Mouse (Mus musculus) forebrain, postnatal 0 days (tissue): Measurements from ENCODE around the gene Lipt1. TPM values are rescaled to one million over a fixed set of nuclear protein-coding genes. Genes with fewer than 3 reads are reported as not detected.
A peak's percentile ranks its signal among the peaks of the same experiment; 100 is the strongest.

Experiments
- ATAC-seq: fragments of 200-750 bp; cut with Nextera tagmentation; 2 replicates; pipeline ENCODE4 v1.8.0; 2017; ENCODE audit warnings: mild to moderate bottlenecking, moderate library complexity
- DNase-seq: peaks from one replicate; pipeline ENCODE4 v3.0.0-alpha.2; 2015
- H3K27ac ChIP-seq: fragments of 300-500 bp; sonication (generic); 2 replicates; pipeline ENCODE4 v1.5.1; 2014; ENCODE audit warnings: low read depth, mild to moderate bottlenecking, antibody characterized with exemption, low read length, moderate library complexity, mixed read lengths
- H3K27me3 ChIP-seq: fragments of 300-500 bp; sonication (generic); 2 replicates; pipeline ENCODE4 v1.6.1; 2014; ENCODE audit warnings: mild to moderate bottlenecking, low read length, mixed read lengths; ENCODE audit not compliant: insufficient read depth
- H3K36me3 ChIP-seq: fragments of 300-500 bp; sonication (generic); 2 replicates; pipeline ENCODE4 v1.6.1; 2014; ENCODE audit warnings: mild to moderate bottlenecking, moderate library complexity; ENCODE audit not compliant: insufficient read depth
- H3K4me1 ChIP-seq: fragments of 300-500 bp; sonication (generic); 2 replicates; pipeline ENCODE4 v1.6.1; 2014; ENCODE audit warnings: antibody characterized with exemption; ENCODE audit not compliant: insufficient read depth
- H3K4me2 ChIP-seq: fragments of 300-500 bp; sonication (generic); 2 replicates; pipeline ENCODE4 v1.6.1; 2014; ENCODE audit warnings: low read depth, mild to moderate bottlenecking, moderate library complexity
- H3K4me3 ChIP-seq: fragments of 300-500 bp; sonication (generic); 2 replicates; pipeline ENCODE4 v1.5.1; 2014; ENCODE audit warnings: low read depth, low read length, mixed read lengths
- H3K9ac ChIP-seq: fragments of 300-500 bp; sonication (generic); 2 replicates; pipeline ENCODE4 v1.6.1; 2014; ENCODE audit warnings: mild to moderate bottlenecking
- H3K9me3 ChIP-seq: fragments of 300-500 bp; sonication (generic); 2 replicates; pipeline ENCODE4 v1.6.1; 2016; ENCODE audit warnings: low read length
- CTCF ChIP-seq: sonication (generic); IDR thresholded peaks from 2 replicates; pipeline ENCODE4 v1.5.1; 2016; ENCODE audit warnings: antibody characterized with exemption, control low read depth, low read depth
- WGBS: fragments of 180-500 bp; shearing (Covaris S2); extraction: QIAGEN DNeasy Blood & Tissue Kit; methylation state at CpG from one replicate; pipeline ENCODE4 v1.1.7; 2014; 5-methylcytosine and 5-hydroxymethylcytosine counted together
- polyA plus RNA-seq: library from polyadenylated mRNA; unstranded; fragments of >200 nt; fragmentation: Nextera tagmentation; extraction: Ambion mirVana; gene quantifications from 2 replicates; pipeline ENCODE4 v1.2.1, GENCODE M21; 2015
- total RNA-seq: library from RNA; depleted of rRNA; stranded (reverse); fragments of >200 nt; gene quantifications from 2 replicates; pipeline ENCODE4 v1.2.3, GENCODE M21; 2014

The Lipt1 gene
- total and polyA plus RNA-seq, 2 experiments from 2014 or later, result 5.7 to 8.1 TPM

GRCm38 (mm10) chr1:37866286-37866685 lies 5.3 kb upstream of the Lipt1 start, which contains the start of gene Tsga10:
TSS of gene Tsga10 (minus strand) at chr1:37866429.
- peaks cover 3% of the 10 kb centered on the region; the same call in 1 of the 2 replicates for H3K27me3 ChIP-seq
- peak within 1 kb of the TSS; percentile 82 for H3K4me3 ChIP-seq
- no peak for TF ChIP-seq CTCF
- ATAC-seq, result no peak
- H3K36me3 ChIP-seq, result no peaks in the 10 kb centered on the region
- no peaks in the 10 kb centered on the region for H3K9me3 ChIP-seq
- H3K4me2 ChIP-seq, result peak within 1 kb of the TSS; percentile 70
- no peak for DNase-seq
- 85% methylated on average over 6 of the region's 6 CpGs for WGBS
- H3K4me1 ChIP-seq, result no peaks in the 10 kb centered on the region
- H3K9ac ChIP-seq, result peak within 1 kb of the TSS; percentile 63
- H3K27ac ChIP-seq, result peak within 1 kb of the TSS; percentile 86

GRCm38 (mm10) chr1:37867056-37867455 lies 4.5 kb upstream of the Lipt1 start:
- H3K9me3 ChIP-seq, result no peaks in the 10 kb centered on the region
- no peak for DNase-seq
- H3K4me1 ChIP-seq, result no peaks in the 10 kb centered on the region
- H3K27me3 ChIP-seq, result peaks cover 3% of the 10 kb centered on the region; the same call in 1 of the 2 replicates
- no peaks in the 10 kb centered on the region for H3K36me3 ChIP-seq
- no peak for ATAC-seq
- no peak overlapping the region for H3K4me2 ChIP-seq
- peak; percentile 70 for TF ChIP-seq CTCF
- H3K9ac ChIP-seq, result no peak overlapping the region
- H3K4me3 ChIP-seq, result no peak overlapping the region
- no peak overlapping the region for H3K27ac ChIP-seq
- 82% methylated on average over 1 of the region's 1 CpGs for WGBS

GRCm38 (mm10) chr1:37867684-37868322 lies 3.7 kb upstream of the Lipt1 start:
- peaks cover 3% of the 10 kb centered on the region; the same call in 1 of the 2 replicates for H3K27me3 ChIP-seq
- no peak overlapping the region for H3K9ac ChIP-seq
- ATAC-seq (no peak), DNase-seq (no peak)
- H3K9me3 ChIP-seq, result no peaks in the 10 kb centered on the region
- 71% methylated on average over 10 of the region's 10 CpGs for WGBS
- H3K27ac ChIP-seq, result no peak overlapping the region
- H3K36me3 ChIP-seq, result no peaks in the 10 kb centered on the region
- H3K4me1 ChIP-seq, result peaks cover 2% of the 10 kb centered on the region; the same call in 1 of the 2 replicates
- TF ChIP-seq CTCF, result no peak
- H3K4me3 ChIP-seq, result no peak overlapping the region
- no peak overlapping the region for H3K4me2 ChIP-seq

GRCm38 (mm10) chr1:37868640-37869039 lies 2.9 kb upstream of the Lipt1 start:
- H3K9me3 ChIP-seq, result no peaks in the 10 kb centered on the region
- no peak overlapping the region for H3K27ac ChIP-seq
- H3K27me3 ChIP-seq, result peaks cover 3% of the 10 kb centered on the region; the same call in 1 of the 2 replicates
- peaks cover 7% of the 10 kb centered on the region; the same call in 1 of the 2 replicates for H3K4me1 ChIP-seq
- no peak overlapping the region for H3K4me2 ChIP-seq
- WGBS, result 62% methylated on average over 10 of the region's 10 CpGs
- DNase-seq (no peak), ATAC-seq (no peak)
- H3K4me3 ChIP-seq, result no peak overlapping the region
- H3K36me3 ChIP-seq, result no peaks in the 10 kb centered on the region
- H3K9ac ChIP-seq, result no peak overlapping the region
- no peak for TF ChIP-seq CTCF

- no peak overlapping the region for H3K4me2 ChIP-seq
- H3K27ac ChIP-seq, result no peak overlapping the region
- DNase-seq, result no peak
- WGBS, result 54% methylated on average over 2 of the region's 2 CpGs
- no peaks in the 10 kb centered on the region for H3K9me3 ChIP-seq
- peaks cover 3% of the 10 kb centered on the region; the same call in 1 of the 2 replicates for H3K27me3 ChIP-seq
- H3K4me3 ChIP-seq, result no peak overlapping the region
- peaks cover 7% of the 10 kb centered on the region; the same call in 1 of the 2 replicates for H3K4me1 ChIP-seq
- ATAC-seq, result no peak
- H3K36me3 ChIP-seq, result no peaks in the 10 kb centered on the region
- TF ChIP-seq CTCF, result no peak
- no peak overlapping the region for H3K9ac ChIP-seq
These were observed 2.2 kb upstream of the Lipt1 start for GRCm38 (mm10) chr1:37869362-37869761.

GRCm38 (mm10) chr1:37872131-37873067 lies 861 bp downstream of the Lipt1 start:
- Histone ChIP-seq H3K4me1 (peaks cover 7% of the 10 kb centered on the region; the same call in 1 of the 2 replicates), H3K27me3 (peaks cover 3% of the 10 kb centered on the region; the same call in 1 of the 2 replicates), H3K36me3 (peaks cover 21% of the 10 kb centered on the region), H3K4me3 (peak overlapping the region; percentile 46), H3K9me3 (no peaks in the 10 kb centered on the region), H3K4me2 (peak overlapping the region; percentile 58), H3K27ac (peak overlapping the region; percentile 78), H3K9ac (peak overlapping the region; percentile 45)
- WGBS, result 7% methylated on average over 33 of the region's 33 CpGs
- DNase-seq, result peak; percentile 87
- ATAC-seq, result peak; percentile 98
- no peak; the same call in 1 of the 2 replicates for TF ChIP-seq CTCF
